Mouse (Mus musculus): ENCODE data around the gene Fas. TPM values are rescaled to one million over a fixed set of nuclear protein-coding genes. Genes with fewer than 3 reads are reported as not detected.

Gene Fas
- polyA plus RNA-seq, 1 experiment from 2014 or later: 57.9 TPM

DNA sequence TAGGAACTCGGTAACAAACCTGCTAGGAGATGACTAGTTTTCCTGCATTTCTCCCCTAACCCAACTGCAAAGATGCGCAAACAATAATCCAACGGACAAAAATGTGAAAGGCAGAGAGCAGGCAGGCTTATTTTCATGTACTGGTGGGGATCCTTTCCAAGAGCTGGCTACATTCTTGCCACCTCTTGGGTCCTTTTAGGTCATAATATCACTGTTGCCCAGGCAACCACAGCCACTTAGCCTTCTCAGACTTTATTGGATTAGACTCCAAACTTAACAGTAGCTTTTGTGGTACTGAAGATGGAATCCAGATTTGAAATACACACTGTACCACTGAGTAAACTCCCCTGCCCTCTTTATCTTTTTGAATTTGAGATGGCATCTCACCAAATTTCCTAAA is 12.4 kb upstream of the Fas start:
- Histone ChIP-seq H3K9ac (replicated peaks; ENCODE audit: low read depth) (no peak overlapping the region), H3K4me2 (replicated peaks; ENCODE audit: low read depth, low read length) (no peak overlapping the region), H3K27ac (ENCODE audit: low read length) (no peak overlapping the region), H3K36me3 (ENCODE audit: insufficient read depth, low read length) (no peaks in the 10 kb centered on the region), H3K4me1 (ENCODE audit: insufficient read depth, low read depth, low read length) (no peaks in the 10 kb centered on the region; the same call in 1 of the 2 replicates), H3K4me3 (ENCODE audit: low read depth, low read length) (no peak overlapping the region), H3K9me3 (ENCODE audit: low read length) (no peaks in the 10 kb centered on the region), H3K27me3 (replicated peaks; ENCODE audit: insufficient read depth, low read length) (no peaks in the 10 kb centered on the region)
- ATAC-seq (no peak), DNase-seq (ENCODE audit: low spot score) (no peak)
- no peak for TF ChIP-seq EP300 (IDR thresholded peaks at IDR 0.05)
- no peak for TF ChIP-seq CTCF (IDR thresholded peaks at IDR 0.05)
- WGBS: 54% methylated on average over 3 of the region's 3 CpGs

DNA sequence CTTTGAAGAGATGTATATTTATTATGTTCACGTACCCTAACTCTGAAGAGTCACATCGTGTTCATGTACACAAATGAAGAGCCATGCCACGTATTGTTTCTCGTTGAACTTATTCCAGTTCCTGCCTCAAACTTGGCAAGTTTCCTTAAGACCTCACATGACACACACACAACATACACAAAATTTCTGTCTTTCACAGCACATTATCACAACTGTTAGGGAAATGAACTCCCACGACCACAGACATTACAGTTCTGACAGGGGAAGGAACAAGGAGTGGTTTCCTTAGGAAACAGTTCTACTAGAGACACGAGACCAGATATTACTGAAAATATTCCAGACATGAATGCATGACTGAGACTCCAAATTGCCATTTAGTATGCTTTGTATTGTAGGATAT is 6.9 kb upstream of the Fas start:
- Histone ChIP-seq H3K27me3 (replicated peaks; ENCODE audit: insufficient read depth, low read length) (no peaks in the 10 kb centered on the region), H3K4me2 (replicated peaks; ENCODE audit: low read depth, low read length) (no peak overlapping the region), H3K27ac (ENCODE audit: low read length) (no peak overlapping the region), H3K4me3 (ENCODE audit: low read depth, low read length) (no peak overlapping the region), H3K4me1 (ENCODE audit: insufficient read depth, low read depth, low read length) (no peaks in the 10 kb centered on the region; the same call in 1 of the 2 replicates), H3K9ac (replicated peaks; ENCODE audit: low read depth) (no peak overlapping the region), H3K9me3 (ENCODE audit: low read length) (no peaks in the 10 kb centered on the region), H3K36me3 (ENCODE audit: insufficient read depth, low read length) (no peaks in the 10 kb centered on the region)
- WGBS: 29% methylated on average over 6 of the region's 6 CpGs
- ATAC-seq: peak; percentile 81
- peak; percentile 64 for DNase-seq (ENCODE audit: low spot score)
- peak; percentile 81 for TF ChIP-seq EP300 (IDR thresholded peaks at IDR 0.05)
- TF ChIP-seq CTCF (IDR thresholded peaks at IDR 0.05): no peak

DNA sequence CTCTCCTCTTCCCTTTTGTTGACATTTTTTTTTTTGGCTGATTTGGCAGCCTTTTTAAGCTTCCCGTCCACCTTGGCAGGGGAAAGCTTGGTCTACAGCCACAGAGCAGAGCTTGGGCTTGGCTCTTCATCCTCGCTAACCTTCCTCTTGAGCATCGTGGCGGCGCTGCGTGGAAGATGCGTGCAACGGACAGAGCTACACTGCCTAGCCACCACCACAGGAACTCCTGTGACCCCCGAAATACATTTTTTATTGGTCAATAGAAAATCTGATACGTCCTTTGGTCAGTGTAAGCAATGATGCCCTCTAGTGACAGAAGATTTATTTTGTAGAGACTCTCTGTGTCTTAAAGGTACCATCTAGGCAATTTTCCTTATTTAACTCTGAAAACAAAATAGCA is 6.1 kb upstream of the Fas start:
- Histone ChIP-seq H3K27me3 (replicated peaks; ENCODE audit: insufficient read depth, low read length) (no peaks in the 10 kb centered on the region), H3K4me1 (ENCODE audit: insufficient read depth, low read depth, low read length) (no peaks in the 10 kb centered on the region), H3K4me2 (replicated peaks; ENCODE audit: low read depth, low read length) (peak overlapping the region; percentile 55), H3K9me3 (ENCODE audit: low read length) (no peaks in the 10 kb centered on the region), H3K27ac (ENCODE audit: low read length) (peak overlapping the region; percentile 64), H3K9ac (replicated peaks; ENCODE audit: low read depth) (no peak overlapping the region), H3K36me3 (ENCODE audit: insufficient read depth, low read length) (no peaks in the 10 kb centered on the region), H3K4me3 (ENCODE audit: low read depth, low read length) (peak overlapping the region; percentile 24)
- 34% methylated on average over 10 of the region's 10 CpGs for WGBS
- DNase-seq (ENCODE audit: low spot score) (peak; percentile 72), ATAC-seq (peak; percentile 38)
- TF ChIP-seq EP300 (IDR thresholded peaks at IDR 0.05) (no peak), CTCF (IDR thresholded peaks at IDR 0.05) (peak; percentile 62)

DNA sequence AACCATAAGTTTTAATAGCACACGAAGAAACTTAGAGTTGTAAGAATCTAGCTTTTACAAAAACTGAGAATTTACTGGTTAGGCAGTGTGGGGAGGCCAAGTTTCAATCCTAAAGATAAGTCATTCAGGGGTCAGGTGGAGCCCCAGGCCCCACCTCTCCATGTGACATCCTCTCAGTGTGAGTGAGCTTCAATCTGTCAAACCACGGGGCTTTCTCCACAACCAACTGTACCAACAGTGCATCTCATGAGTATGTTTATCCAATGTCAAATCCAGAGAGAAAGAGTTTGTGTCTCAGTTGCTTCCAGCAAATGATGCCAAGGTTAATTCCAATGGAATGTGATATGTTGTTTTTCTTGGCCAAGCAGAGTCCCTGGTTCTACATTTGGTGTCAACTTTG is 5.6 kb upstream of the Fas start:
- Histone ChIP-seq H3K4me2 (replicated peaks; ENCODE audit: low read depth, low read length) (no peak overlapping the region), H3K27me3 (replicated peaks; ENCODE audit: insufficient read depth, low read length) (no peaks in the 10 kb centered on the region), H3K4me3 (ENCODE audit: low read depth, low read length) (no peak overlapping the region), H3K4me1 (ENCODE audit: insufficient read depth, low read depth, low read length) (no peaks in the 10 kb centered on the region), H3K9me3 (ENCODE audit: low read length) (no peaks in the 10 kb centered on the region), H3K36me3 (ENCODE audit: insufficient read depth, low read length) (no peaks in the 10 kb centered on the region), H3K9ac (replicated peaks; ENCODE audit: low read depth) (no peak overlapping the region), H3K27ac (ENCODE audit: low read length) (no peak overlapping the region)
- TF ChIP-seq CTCF (IDR thresholded peaks at IDR 0.05): no peak
- TF ChIP-seq EP300 (IDR thresholded peaks at IDR 0.05): no peak
- DNase-seq (ENCODE audit: low spot score) (no peak), ATAC-seq (no peak)
- 33% methylated on average over 2 of the region's 2 CpGs for WGBS

DNA sequence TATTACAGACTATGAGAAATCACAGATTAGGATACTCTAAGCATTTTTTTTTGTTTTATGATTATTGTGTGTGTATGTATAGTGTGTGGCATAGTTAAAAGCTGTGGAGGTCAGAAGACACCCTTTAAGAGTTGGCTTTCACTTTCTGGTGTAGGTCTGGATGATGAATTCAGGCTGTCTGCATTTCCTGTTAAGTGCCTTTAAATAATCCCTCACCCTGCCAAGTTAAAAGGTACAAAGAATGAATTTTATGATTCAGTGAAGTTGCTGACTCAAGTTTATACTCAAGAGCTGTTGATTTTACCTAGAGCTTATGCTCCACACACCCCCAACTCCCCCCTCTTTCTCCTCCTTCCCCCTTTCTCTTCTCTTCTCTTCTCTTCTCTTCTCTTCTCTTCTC is 3.2 kb upstream of the Fas start:
- H3K27me3 ChIP-seq (replicated peaks; ENCODE audit: insufficient read depth, low read length): no peaks in the 10 kb centered on the region
- H3K4me3 ChIP-seq (ENCODE audit: low read depth, low read length): no peak overlapping the region
- H3K4me2 ChIP-seq (replicated peaks; ENCODE audit: low read depth, low read length): no peak overlapping the region
- no peaks in the 10 kb centered on the region for H3K36me3 ChIP-seq (ENCODE audit: insufficient read depth, low read length)
- H3K27ac ChIP-seq (ENCODE audit: low read length): no peak overlapping the region
- H3K9ac ChIP-seq (replicated peaks; ENCODE audit: low read depth): no peak overlapping the region
- DNase-seq (ENCODE audit: low spot score) (no peak), ATAC-seq (no peak)
- H3K4me1 ChIP-seq (ENCODE audit: insufficient read depth, low read depth, low read length): no peaks in the 10 kb centered on the region
- TF ChIP-seq CTCF (IDR thresholded peaks at IDR 0.05): no peak
- no peak for TF ChIP-seq EP300 (IDR thresholded peaks at IDR 0.05)
- H3K9me3 ChIP-seq (ENCODE audit: low read length): no peaks in the 10 kb centered on the region

DNA sequence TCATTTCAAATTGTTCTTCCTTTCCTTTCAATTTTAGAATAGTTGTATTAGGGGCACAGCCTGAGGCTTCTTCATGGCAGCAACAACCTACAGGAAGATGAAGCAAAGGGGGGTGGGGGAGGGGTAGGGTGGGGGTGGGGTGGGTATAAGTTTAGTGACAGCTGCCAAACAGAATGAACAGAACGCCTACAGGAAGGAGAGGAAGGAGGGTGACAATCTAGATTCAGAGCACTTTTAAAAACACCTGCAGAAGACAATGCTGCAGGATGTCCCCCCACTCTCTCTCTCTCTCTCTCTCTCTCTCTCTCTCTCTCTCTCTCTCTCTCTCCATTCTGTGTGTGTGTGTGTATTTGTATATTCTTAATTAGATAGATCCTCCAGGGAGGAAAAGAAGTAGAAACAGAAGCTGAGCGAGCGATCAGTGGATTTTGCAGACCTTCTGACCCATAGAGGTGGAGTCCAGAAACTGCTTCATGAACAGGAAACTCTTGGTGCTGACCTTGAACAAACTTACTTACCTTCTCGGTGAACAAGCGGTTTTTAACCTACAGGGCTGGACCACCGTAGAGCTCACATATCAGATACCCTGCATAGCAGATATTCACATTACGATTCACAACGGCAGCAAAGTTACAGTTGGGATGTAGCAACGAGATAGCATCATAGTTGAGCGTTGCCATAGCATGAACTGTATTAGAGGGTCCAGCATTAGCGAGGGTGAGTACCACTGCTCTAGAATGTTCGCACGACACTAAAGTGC is 2.6 kb upstream of the Fas start:
- 57% methylated on average over 13 of the region's 13 CpGs for WGBS
- no peak overlapping the region for H3K9ac ChIP-seq (replicated peaks; ENCODE audit: low read depth)
- H3K4me2 ChIP-seq (replicated peaks; ENCODE audit: low read depth, low read length): no peak overlapping the region
- no peaks in the 10 kb centered on the region for H3K36me3 ChIP-seq (ENCODE audit: insufficient read depth, low read length)
- H3K27ac ChIP-seq (ENCODE audit: low read length): no peak overlapping the region
- DNase-seq (ENCODE audit: low spot score) (no peak), ATAC-seq (no peak)
- H3K27me3 ChIP-seq (replicated peaks; ENCODE audit: insufficient read depth, low read length): no peaks in the 10 kb centered on the region
- TF ChIP-seq CTCF (IDR thresholded peaks at IDR 0.05): no peak
- TF ChIP-seq EP300 (IDR thresholded peaks at IDR 0.05): no peak
- no peaks in the 10 kb centered on the region for H3K9me3 ChIP-seq (ENCODE audit: low read length)
- no peaks in the 10 kb centered on the region for H3K4me1 ChIP-seq (ENCODE audit: insufficient read depth, low read depth, low read length)
- no peak overlapping the region for H3K4me3 ChIP-seq (ENCODE audit: low read depth, low read length)

Data from lung, postnatal 0 days (tissue).